In genomic region chr10:67912337-67912776, GRCm38 (mm10) we compare ENCODE assay signal across 7 mouse cellular contexts. TPM values are rescaled to one million over a fixed set of nuclear protein-coding genes. Genes with fewer than 3 reads are reported as not detected.
DNase-seq lines count a peak whose midpoint lies in the region; ATAC-seq lines count a peak whose summit lies in the region.

Gene Zfp365, minus strand, starts transcription at chr10:67912662.

- H3K9me3 ChIP-seq in intestine, embryonic 14.5 days (ENCODE audit: control insufficient read depth, low read length), result no peaks in the 10 kb centered on the region

- no peaks in the 10 kb centered on the region; the same call in 1 of the 2 replicates for H3K4me1 ChIP-seq in intestine, embryonic 14.5 days (replicated peaks; ENCODE audit: control insufficient read depth, insufficient read depth, low read length)

- peak within 1 kb of the TSS; percentile 49 for H3K9ac ChIP-seq in intestine, embryonic 14.5 days (ENCODE audit: low read length)

- H3K27me3 ChIP-seq in intestine, embryonic 14.5 days (replicated peaks; ENCODE audit: control insufficient read depth, insufficient read depth, low read length), result peaks cover 4% of the 10 kb centered on the region; the same call in 1 of the 2 replicates

- H3K36me3 ChIP-seq in intestine, embryonic 14.5 days (ENCODE audit: control insufficient read depth, insufficient read depth, low read length), result no peaks in the 10 kb centered on the region

- H3K4me2 ChIP-seq in intestine, embryonic 14.5 days (ENCODE audit: low read length), result peak within 1 kb of the TSS; percentile 99

- peak; percentile 85 for ATAC-seq in intestine, embryonic 14.5 days (replicated peaks; ENCODE audit: low FRiP score, low TSS enrichment, low read depth)
- peak; percentile 50; the same call in 1 of the 2 replicates for ATAC-seq in megakaryocyte-erythroid progenitor cell, adult 5-6 weeks (replicated peaks; ENCODE audit: low FRiP score, low TSS enrichment, poor library complexity, severe bottlenecking)

- no peak within 1 kb of the TSS for H3K27ac ChIP-seq in intestine, embryonic 14.5 days (ENCODE audit: low read depth)

- DNase-seq in adrenal gland, adult 8-10 months, result peak; percentile 33
- peak; percentile 61 for DNase-seq in embryo, embryonic 11.5 days (ENCODE audit: low read depth, low spot score)
- DNase-seq in gastrocnemius, postnatal 4 days (ENCODE audit: low spot score in 2 of 2), result peak; percentile 71 to 80
- DNase-seq in intestine, embryonic 14.5 days (ENCODE audit: low spot score), result peak; percentile 76
- peak; percentile 88 for DNase-seq in left cerebral cortex, postnatal 14 days (ENCODE audit: low spot score in 2 of 2)
- peak; percentile 88 for DNase-seq in right cerebral cortex, postnatal 25 days

- H3K4me3 ChIP-seq in intestine, embryonic 14.5 days (ENCODE audit: low read depth, low read length), result peak within 1 kb of the TSS; percentile 62

- WGBS in intestine, embryonic 14.5 days, result 0% methylated on average over 42 of the region's 43 CpGs

- intact Hi-C loops in left cerebral cortex, postnatal 14 days (cut with DNase I), result loop anchor here (5.0 kb wide), 1 partner anchor 70 kb away; no protein-coding TSS in a partner anchor

RNA-seq across cellular contexts. Expression of gene Zfp365, which starts in this region (rescaled TPM):
- total RNA-seq in adrenal gland, adult 8-10 months (2022), result 1 to 10 TPM; 2.6 to 3.2 (median 3.0) TPM
- 1 to 10 TPM in 1 of 2 experiments, under 1 TPM in 1; 0.93 to 1.2 TPM for total RNA-seq in gastrocnemius, postnatal 4 days (2021)
- 1.2 and 1.5 TPM in 2 replicates for polyA plus RNA-seq in intestine, embryonic 14.5 days (2014; fragmentation: Nextera tagmentation; extraction: Ambion mirVana)
- total RNA-seq in left cerebral cortex, postnatal 14 days (2021), result 100 to 1,000 TPM; 299 to 313 TPM
- total RNA-seq in megakaryocyte-erythroid progenitor cell, adult 5-6 weeks (2014; fragmentation: Nextera tagmentation), result not detected in 2 replicates
- 0.23 TPM in 1 of 2 replicates, not detected in the other for total RNA-seq in megakaryocyte-erythroid progenitor cell, adult 5-6 weeks (2017)

Comparison
In these comparisons a context has a peak if more than half of its experiments do, and no peak if none do; other contexts are left out.
1. RNA of gene Zfp365 (total RNA-seq): 299 to 313 TPM in left cerebral cortex, postnatal 14 days; 2.6 to 3.2 TPM in adrenal gland, adult 8-10 months, 0.93 to 1.2 TPM in gastrocnemius, postnatal 4 days and 0.23 TPM in megakaryocyte-erythroid progenitor cell, adult 5-6 weeks; every median in the first group is over 10 times any median in the second.
2. Peak in ATAC-seq in megakaryocyte-erythroid progenitor cell, adult 5-6 weeks; RNA of the gene not detected or under 1 TPM.
3. DNase-seq: peak in every context shown above with its lines; median percentile 88 in left cerebral cortex, postnatal 14 days; 88 in right cerebral cortex, postnatal 25 days; 76 in intestine, embryonic 14.5 days; 76 in gastrocnemius, postnatal 4 days; 61 in embryo, embryonic 11.5 days; 33 in adrenal gland, adult 8-10 months.